Mouse (Mus musculus) heart, adult 2 months (tissue): ENCODE data around the gene Nab1.

Source experiments
- CTCF ChIP-seq: fragments of 200-600 bp; IDR thresholded peaks from 2 replicates; pipeline ENCODE4 v1.8.1; 2022; ENCODE audit warnings: antibody characterized with exemption, mild to moderate bottlenecking, moderate library complexity
- EP300 ChIP-seq: fragments of 200-500 bp; IDR thresholded peaks from 2 replicates; pipeline ENCODE4 v1.6.1; 2011; ENCODE audit warnings: low read depth, low read length, control low read depth; ENCODE audit not compliant: insufficient read depth
- POLR2A ChIP-seq: fragments of 200-500 bp; IDR thresholded peaks from 2 replicates; pipeline ENCODE4 v1.6.1; 2011; ENCODE audit warnings: mild to moderate bottlenecking, low read depth, low read length, control low read depth; ENCODE audit not compliant: insufficient read depth

- TF ChIP-seq CTCF: no peak
- TF ChIP-seq POLR2A: no peak
- TF ChIP-seq EP300: no peak
Measured at GRCm38 (mm10) chr1:52527252-52527651, 26.8 kb upstream of the Nab1 start.
